Mouse (Mus musculus): ENCODE data around the gene Olfr747.
A peak's percentile ranks its signal among the peaks of the same experiment; 100 is the strongest.
"Not testable (repeated sequence)": the region's sequence is repeated elsewhere in the genome, so short reads cannot be mapped to it uniquely, and the experiment has no call there.

Gene Olfr747

GRCm38 (mm10) chr14:50693106-50693505, at the start of gene Olfr747:
Gene Olfr747 (minus strand): TSS chr14:50693206.
- DNase-seq (ENCODE audit: low read depth, low spot score): no peak

- no peak for DNase-seq (ENCODE audit: low read depth, low spot score)
Observed at GRCm38 (mm10) chr14:50741584-50741983, 48.6 kb upstream of the Olfr747 start.

- no peak for DNase-seq (ENCODE audit: low read depth, low spot score)
Observed at GRCm38 (mm10) chr14:50740334-50740733, 47.3 kb upstream of the Olfr747 start.

DNA sequence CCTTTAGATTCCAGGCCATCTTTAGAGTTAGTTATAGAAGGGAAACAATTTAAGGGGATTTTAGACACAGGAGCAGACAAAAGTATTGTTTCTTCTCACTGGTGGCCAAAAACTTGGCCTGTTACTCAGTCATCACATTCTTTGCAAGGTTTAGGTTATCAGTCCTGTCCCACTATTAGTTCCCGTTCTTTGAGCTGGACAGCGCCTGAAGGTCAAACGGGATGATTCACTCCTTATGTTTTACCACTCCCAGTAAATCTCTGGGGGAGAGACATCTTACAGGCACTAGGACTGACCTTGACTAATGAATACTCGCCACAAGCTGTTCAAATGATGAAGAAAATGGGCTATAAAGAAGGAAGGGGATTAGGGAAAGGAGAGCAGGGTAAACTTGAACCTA, 29.4 kb upstream of the Olfr747 start:
- DNase-seq (ENCODE audit: low read depth, low spot score): not testable (repeated sequence)

DNA sequence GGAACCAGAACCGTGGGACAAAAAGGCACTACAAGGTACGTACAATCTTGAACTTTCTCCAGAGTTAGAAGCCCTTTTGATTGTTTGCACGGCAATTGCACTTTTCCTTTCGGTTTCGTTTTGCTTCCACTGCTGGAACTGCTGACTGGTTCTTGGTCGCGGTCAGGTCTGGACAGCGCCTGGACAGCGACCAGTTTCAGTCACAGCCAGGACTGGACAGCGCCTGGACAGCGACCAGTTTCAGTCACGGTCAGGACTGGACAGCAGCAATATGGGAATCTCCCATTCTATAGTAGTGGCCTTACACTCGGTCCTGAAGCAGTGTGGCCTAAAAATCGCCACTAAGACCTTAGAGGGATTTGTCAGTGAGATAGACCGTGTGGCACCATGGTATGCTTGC, 26.9 kb upstream of the Olfr747 start:
- peak; percentile 8 for DNase-seq (ENCODE audit: low read depth, low spot score)

DNA sequence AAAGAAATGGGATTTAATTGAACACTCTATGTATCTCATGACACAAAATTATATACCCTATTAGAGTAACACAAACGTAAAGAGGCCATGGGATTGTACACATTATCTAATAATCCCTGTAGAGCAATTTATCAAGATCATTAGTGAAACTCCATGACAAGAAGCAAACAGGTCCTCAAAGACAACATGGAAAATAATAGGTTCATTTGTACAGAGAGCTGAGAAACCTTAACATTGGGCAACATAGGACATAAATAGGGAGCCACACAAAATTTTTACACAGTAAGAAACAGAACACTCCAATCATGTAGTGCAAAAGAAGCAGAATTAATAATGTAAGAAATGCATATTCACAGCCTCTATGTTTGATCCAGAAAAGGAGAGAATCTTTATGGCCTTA, 14.1 kb upstream of the Olfr747 start, which contains the start of gene Olfr748:
Gene Olfr748, plus strand, starts transcription at position 301 of the 400 bp plus-strand sequence.
- DNase-seq (ENCODE audit: low read depth, low spot score): no peak

DNA sequence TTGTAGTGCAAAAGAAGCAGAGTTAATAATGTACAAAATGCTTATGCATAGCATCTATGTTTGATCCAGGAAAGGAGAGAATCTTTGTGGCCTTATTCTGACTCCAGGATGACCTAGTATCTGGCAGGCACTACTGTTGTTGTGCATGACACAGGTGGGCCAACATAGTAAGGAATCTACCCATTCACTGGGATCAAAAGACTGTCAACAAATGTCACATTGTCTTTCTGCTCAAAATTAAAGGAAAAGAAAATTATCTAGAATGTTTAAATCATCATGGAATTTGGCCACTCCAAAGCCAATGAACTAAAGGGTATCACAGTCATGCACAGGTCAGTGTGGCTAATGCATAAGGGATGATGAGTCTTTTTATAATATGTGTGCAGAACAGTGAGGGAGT, 46.2 kb downstream of the Olfr747 start, which contains the start of gene Olfr746:
Gene Olfr746, plus strand, starts transcription at position 301 of the 400 bp plus-strand sequence.
- no peak for DNase-seq (ENCODE audit: low read depth, low spot score)

- DNase-seq (ENCODE audit: low read depth, low spot score): no peak
Observed at GRCm38 (mm10) chr14:50639088-50639487, 53.9 kb downstream of the Olfr747 start, which contains the start of gene Olfr745. Gene Olfr745 (plus strand): TSS chr14:50639388.
